Comparison of ENCODE assay signal across 8 mouse cellular contexts in the genomic region with DNA sequence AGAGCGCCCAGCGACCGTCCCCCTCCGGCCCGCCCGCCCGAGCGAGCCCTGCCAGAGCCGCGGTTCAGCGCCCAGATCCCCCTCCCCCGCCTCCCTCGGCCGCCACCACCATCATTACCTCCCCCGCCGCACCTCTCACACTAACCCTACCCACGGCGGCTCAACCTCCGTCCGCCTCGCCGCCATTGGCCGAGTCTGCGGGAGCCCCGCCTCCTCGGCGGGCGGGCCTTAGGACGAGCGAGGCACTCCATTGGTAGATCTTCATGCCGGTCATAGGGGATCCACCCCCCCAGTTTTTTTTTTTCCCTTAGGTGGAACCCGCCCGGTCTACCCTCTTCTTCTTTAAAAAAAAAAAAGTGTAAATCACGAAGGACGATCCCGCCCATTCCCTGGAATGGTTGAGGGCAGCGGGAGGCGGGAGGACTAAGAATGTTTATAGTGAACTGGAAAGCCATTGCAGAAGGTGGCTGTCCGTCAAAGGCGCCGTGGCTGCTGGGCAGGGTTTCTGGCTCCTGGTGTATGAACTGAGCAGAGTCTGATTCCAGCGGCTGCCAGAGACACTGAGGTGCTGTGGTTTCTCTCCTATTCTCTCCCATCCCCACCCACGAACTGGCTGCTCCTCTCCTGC. TPM values are rescaled to one million over a fixed set of nuclear protein-coding genes. Genes with fewer than 3 reads are reported as not detected.
A peak's percentile ranks its signal among the peaks of the same experiment; 100 is the strongest.
DNase-seq lines count a peak whose midpoint lies in the region; ATAC-seq and TF ChIP-seq lines count a peak whose summit lies in the region.

No protein-coding gene starts in this region.

- no peak for TF ChIP-seq CTCF in C2C12 (IDR thresholded peaks at IDR 0.05; ENCODE audit: control insufficient read depth, insufficient read depth, insufficient read length)
- TF ChIP-seq CTCF in brain, embryonic 14.5 days (IDR thresholded peaks at IDR 0.05; ENCODE audit: borderline replicate concordance, extremely low read depth, insufficient read depth, insufficient read length): no peak
- no peak for TF ChIP-seq CTCF in liver, adult 2 months (IDR thresholded peaks at IDR 0.05; ENCODE audit: low read depth, low read length)

- H3K4me1 ChIP-seq in erythroblast, embryonic 14.5 days (ENCODE audit: control insufficient read depth): peaks cover 19% of the 10 kb centered on the region
- H3K4me1 ChIP-seq in heart, embryonic 11.5 days (ENCODE audit: control insufficient read depth, insufficient read depth, low read length): no peaks in the 10 kb centered on the region
- H3K4me1 ChIP-seq in kidney, embryonic 16.5 days (ENCODE audit: insufficient read depth, low read length): peaks cover 17% of the 10 kb centered on the region
- peaks cover 9% of the 10 kb centered on the region for H3K4me1 ChIP-seq in liver, adult 2 months (ENCODE audit: control insufficient read depth, insufficient read depth, low read length)

- peak; percentile 99 for DNase-seq in brain, embryonic 14.5 days (ENCODE audit: low read depth)
- peak; percentile 98 for DNase-seq in liver, adult 2 months (ENCODE audit: extremely low read depth, low read depth, low spot score)
- DNase-seq in splenic B cell, adult 2 months (ENCODE audit: low read depth, low spot score): peak; percentile 95

- H3K4me2 ChIP-seq in heart, embryonic 11.5 days: peak overlapping the region; percentile 74
- peak overlapping the region; percentile 77 for H3K4me2 ChIP-seq in kidney, embryonic 16.5 days (replicated peaks; ENCODE audit: low read depth, low read length)
- peak overlapping the region; percentile 84 for H3K4me2 ChIP-seq in myocyte (ENCODE audit: low read depth)

- ATAC-seq in heart, embryonic 11.5 days (replicated peaks; ENCODE audit: insufficient number of reproducible peaks, low FRiP score, low TSS enrichment): peak; percentile 100
- ATAC-seq in kidney, embryonic 16.5 days (ENCODE audit: low FRiP score, low TSS enrichment): peak; percentile 100

- H3K4me3 ChIP-seq in C2C12 (ENCODE audit: insufficient read depth, poor library complexity, severe bottlenecking) (peak overlapping the region; percentile 59), myocyte (peak overlapping the region; percentile 32)
- peak overlapping the region; percentile 75 for H3K4me3 ChIP-seq in erythroblast, embryonic 14.5 days (replicated peaks)
- H3K4me3 ChIP-seq in heart, embryonic 11.5 days (ENCODE audit: low read depth, low read length): peak overlapping the region; percentile 69
- peak overlapping the region; percentile 88 for H3K4me3 ChIP-seq in kidney, embryonic 16.5 days (ENCODE audit: low read length)
- peak overlapping the region; percentile 93 for H3K4me3 ChIP-seq in liver, adult 2 months (ENCODE audit: insufficient read depth, low read depth, low read length)

- peak overlapping the region; percentile 85 for H3K9ac ChIP-seq in heart, embryonic 11.5 days (ENCODE audit: low read depth, low read length)
- H3K9ac ChIP-seq in kidney, embryonic 16.5 days (replicated peaks; ENCODE audit: low read length): peak overlapping the region; percentile 88
- H3K9ac ChIP-seq in liver, adult 2 months (ENCODE audit: low read depth, low read length): peak overlapping the region; percentile 93

- H3K27me3 ChIP-seq in C2C12 (ENCODE audit: control insufficient read depth, insufficient read depth, insufficient read length): no peaks in the 10 kb centered on the region
- H3K27me3 ChIP-seq in erythroblast, embryonic 14.5 days (ENCODE audit: control insufficient read depth): peaks cover 13% of the 10 kb centered on the region
- no peaks in the 10 kb centered on the region for H3K27me3 ChIP-seq in heart, embryonic 11.5 days (ENCODE audit: control insufficient read depth, insufficient read depth, low read length)
- no peaks in the 10 kb centered on the region for H3K27me3 ChIP-seq in kidney, embryonic 16.5 days (ENCODE audit: insufficient read depth, low read length)
- no peaks in the 10 kb centered on the region for H3K27me3 ChIP-seq in liver, adult 2 months (ENCODE audit: control insufficient read depth, insufficient read depth, low read length)
- H3K27me3 ChIP-seq in myocyte (ENCODE audit: control insufficient read depth, insufficient read depth, insufficient read length): no peaks in the 10 kb centered on the region
- H3K27me3 ChIP-seq in splenic B cell, adult 2 months (ENCODE audit: control insufficient read depth, insufficient read depth, low read length, poor library complexity, severe bottlenecking): no peaks in the 10 kb centered on the region

- TF ChIP-seq POLR2A in brain, embryonic 14.5 days (IDR thresholded peaks at IDR 0.05; ENCODE audit: borderline replicate concordance, extremely low read depth, insufficient read depth, insufficient read length, poor library complexity, severe bottlenecking): peak; percentile 82
- peak; percentile 77 for TF ChIP-seq POLR2A in liver, adult 2 months (IDR thresholded peaks at IDR 0.05; ENCODE audit: extremely low read depth, insufficient read depth, low read length)
- TF ChIP-seq POLR2A in myocyte (IDR thresholded peaks at IDR 0.05; ENCODE audit: insufficient read length, low read depth): peak; percentile 81

- peak overlapping the region; percentile 86 for H3K27ac ChIP-seq in heart, embryonic 11.5 days (ENCODE audit: low read depth, low read length)
- peak overlapping the region; percentile 96 for H3K27ac ChIP-seq in kidney, embryonic 16.5 days (ENCODE audit: low read length)
- peak overlapping the region; percentile 66 for H3K27ac ChIP-seq in liver, adult 2 months (replicated peaks; ENCODE audit: insufficient read depth, low read depth, low read length)

- 2% methylated on average over 30 of the region's 43 CpGs for WGBS in heart, embryonic 11.5 days (ENCODE audit: insufficient replicate concordance)
- WGBS in kidney, embryonic 16.5 days: under 1% methylated on average over 26 of the region's 43 CpGs
- 1% methylated on average over 27 of the region's 43 CpGs for WGBS in liver, adult 2 months

- peak overlapping the region; percentile 86 for H3ac ChIP-seq in C2C12 (ENCODE audit: control insufficient read depth, insufficient read length, low read depth)
- peak overlapping the region; percentile 55 for H3ac ChIP-seq in myocyte (ENCODE audit: control insufficient read depth, insufficient read length)

- H3K79me2 ChIP-seq in C2C12 (ENCODE audit: control insufficient read depth, insufficient read depth) (no peaks in the 10 kb centered on the region), myocyte (ENCODE audit: control insufficient read depth, insufficient read depth) (no peaks in the 10 kb centered on the region)
- H3K79me2 ChIP-seq in liver, adult 2 months (ENCODE audit: control insufficient read depth, insufficient read depth, low read length): peaks cover 16% of the 10 kb centered on the region

- H3K36me3 ChIP-seq in C2C12 (ENCODE audit: control insufficient read depth, insufficient read depth): no peaks in the 10 kb centered on the region
- H3K36me3 ChIP-seq in erythroblast, embryonic 14.5 days (ENCODE audit: control insufficient read depth): no peaks in the 10 kb centered on the region
- peaks cover 3% of the 10 kb centered on the region for H3K36me3 ChIP-seq in heart, embryonic 11.5 days (ENCODE audit: control insufficient read depth, insufficient read depth, low read length)
- peaks cover 2% of the 10 kb centered on the region for H3K36me3 ChIP-seq in kidney, embryonic 16.5 days (ENCODE audit: insufficient read depth, low read length)
- no peaks in the 10 kb centered on the region for H3K36me3 ChIP-seq in liver, adult 2 months (ENCODE audit: control insufficient read depth, insufficient read depth, low read length)
- no peaks in the 10 kb centered on the region for H3K36me3 ChIP-seq in myocyte (ENCODE audit: control insufficient read depth, insufficient read depth)
- no peaks in the 10 kb centered on the region for H3K36me3 ChIP-seq in splenic B cell, adult 2 months (ENCODE audit: control insufficient read depth, insufficient read depth, low read length, poor library complexity, severe bottlenecking)

- no peaks in the 10 kb centered on the region for H3K9me3 ChIP-seq in erythroblast, embryonic 14.5 days (ENCODE audit: control insufficient read depth, low read length)
- no peaks in the 10 kb centered on the region for H3K9me3 ChIP-seq in heart, embryonic 11.5 days (replicated peaks; ENCODE audit: control insufficient read depth, low read length)
- no peaks in the 10 kb centered on the region for H3K9me3 ChIP-seq in kidney, embryonic 16.5 days (ENCODE audit: low read length)

- H3K79me3 ChIP-seq in C2C12 (ENCODE audit: low read depth): no peaks in the 10 kb centered on the region

TF ChIP-seq in C2C12, 6 proteins besides CTCF, POLR2A, EP300 and RAD21:
- TF ChIP-seq MYOD1 (IDR thresholded peaks at IDR 0.05; ENCODE audit: control insufficient read depth, insufficient read length, low read depth) (no peak), USF1 (IDR thresholded peaks at IDR 0.05; ENCODE audit: low read depth) (no peak), FOSL1 (IDR thresholded peaks at IDR 0.05; ENCODE audit: insufficient read depth, low read length, poor library complexity, severe bottlenecking) (no peak), MAX (IDR thresholded peaks at IDR 0.05) (no peak), CEBPB (IDR thresholded peaks at IDR 0.05; ENCODE audit: low read depth) (no peak), MYOG (IDR thresholded peaks at IDR 0.05; ENCODE audit: control insufficient read depth, extremely low read depth, insufficient read length) (no peak)

TF ChIP-seq in myocyte, 11 proteins besides CTCF, POLR2A, EP300 and RAD21:
- TF ChIP-seq MYOD1 (IDR thresholded peaks at IDR 0.05; ENCODE audit: control insufficient read depth in 1 of 3, insufficient read length in 2 of 3, low read depth in 2 of 3) (peak in 1 of 3 experiments; percentile 8), E2F4 (IDR thresholded peaks at IDR 0.05; ENCODE audit: insufficient read depth) (no peak), SRF (IDR thresholded peaks at IDR 0.05; ENCODE audit: control insufficient read depth, insufficient read length, low read depth) (no peak), REST (IDR thresholded peaks at IDR 0.05; ENCODE audit: insufficient read depth, insufficient read length) (no peak), POLR2AphosphoS2 (IDR thresholded peaks at IDR 0.05; ENCODE audit: insufficient read length, low read depth) (peak; percentile 84)

RNA-seq across cellular contexts. Expression of gene Ehbp1, which starts 55.1 kb away (rescaled TPM):
- polyA plus RNA-seq in C2C12 (2012; fragmentation: generic; extraction: Trizol) (2.2 TPM), myocyte (2012; fragmentation: generic; extraction: Trizol) (4.0 TPM)
- 29.2 and 42.8 TPM in 2 replicates for polyA plus RNA-seq in brain, embryonic 14.5 days (2012; rRNA removed)
- 0.03 and 0.04 TPM in 2 replicates for polyA plus RNA-seq in erythroblast, embryonic 14.5 days (2012)
- polyA plus RNA-seq in heart, embryonic 11.5 days (2014; fragmentation: Nextera tagmentation; extraction: Ambion mirVana): 13.5 and 18.3 TPM in 2 replicates
- polyA plus RNA-seq in kidney, embryonic 16.5 days (2015; fragmentation: Nextera tagmentation; extraction: Ambion mirVana): 7.2 and 8.9 TPM in 2 replicates
- total RNA-seq in liver, adult 2 months (2014; rRNA removed): 7.7 and 9.5 TPM in 2 replicates
- 1.0 and 1.3 TPM in 2 replicates for polyA plus RNA-seq in liver, adult 2 months (2012; rRNA removed)

Comparison
In these comparisons a context has a peak if more than half of its experiments do, and no peak if none do; other contexts are left out.
1. Peak in every context shown above with its lines: DNase-seq, ATAC-seq, H3K4me3 ChIP-seq and H3K27ac ChIP-seq.
2. H3K4me3 ChIP-seq: peak in every context shown above with its lines; median percentile 93 in liver, adult 2 months; 88 in kidney, embryonic 16.5 days; 75 in erythroblast, embryonic 14.5 days; 69 in heart, embryonic 11.5 days; 59 in C2C12; 32 in myocyte.